Mouse (Mus musculus): ENCODE data around the gene Ttll6. TPM values are rescaled to one million over a fixed set of nuclear protein-coding genes. Genes with fewer than 3 reads are reported as not detected.

Gene Ttll6
- polyA plus RNA-seq, 1 experiment from 2014 or later, result not detected

DNA sequence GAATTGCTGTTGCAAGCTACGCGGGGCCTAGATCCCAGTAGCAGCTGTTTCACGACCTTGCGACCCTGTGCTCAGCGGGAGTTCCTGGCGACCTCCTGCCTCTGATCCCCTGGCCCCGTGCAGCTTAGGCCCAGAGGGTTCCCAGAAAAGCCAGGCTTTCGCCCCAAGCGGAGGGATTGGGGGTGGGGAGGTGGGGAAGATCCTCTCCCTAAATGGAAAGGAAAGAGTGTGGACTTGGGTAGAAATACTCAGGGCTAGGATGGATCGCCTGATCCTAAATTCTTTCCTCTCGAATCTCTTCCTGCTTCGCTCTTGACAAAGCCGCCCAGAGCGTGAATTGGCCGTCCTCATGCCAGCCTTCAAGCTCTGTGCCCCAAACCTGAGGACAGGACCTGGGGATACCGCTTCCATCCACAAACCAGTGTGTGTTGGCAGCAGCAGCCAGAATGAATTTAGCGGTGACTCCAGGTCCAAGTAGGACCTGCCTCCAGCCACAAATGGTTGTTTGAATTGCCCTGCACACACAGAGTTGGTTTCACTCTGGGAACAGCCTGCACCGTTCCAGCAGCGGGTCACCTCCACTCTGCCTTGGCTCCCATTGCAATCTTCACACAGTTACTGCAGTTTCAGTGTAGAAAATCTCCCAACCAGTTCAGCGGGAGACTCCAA is 37.3 kb downstream of the Ttll6 start:
- Histone ChIP-seq H3K4me2 (no peak overlapping the region), H3K4me1 (peaks cover 6% of the 10 kb centered on the region)
- ATAC-seq (replicated peaks; ENCODE audit: low FRiP score), result no peak

GRCm38 (mm10) chr11:96171601-96172000 is 38.0 kb downstream of the Ttll6 start:
- H3K36me3 ChIP-seq, result no peaks in the 10 kb centered on the region
- H3K4me1 ChIP-seq, result peaks cover 6% of the 10 kb centered on the region
- no peak for ATAC-seq (replicated peaks; ENCODE audit: low FRiP score)
- H3K9me3 ChIP-seq (replicated peaks), result no peaks in the 10 kb centered on the region
- no peak overlapping the region for H3K27ac ChIP-seq
- H3K4me2 ChIP-seq, result no peak overlapping the region
- WGBS, result 8% methylated on average over 3 of the region's 3 CpGs
- no peak overlapping the region for H3K4me3 ChIP-seq (replicated peaks)
- no peak overlapping the region for H3K9ac ChIP-seq
- H3K27me3 ChIP-seq, result peaks cover 100% of the 10 kb centered on the region

More for the DNA sequence above, 37.3 kb downstream of the Ttll6 start:
- WGBS, result 2% methylated on average over 20 of the region's 20 CpGs
- H3K9me3 ChIP-seq (replicated peaks), result no peaks in the 10 kb centered on the region
- no peak overlapping the region for H3K27ac ChIP-seq
- H3K9ac ChIP-seq, result no peak overlapping the region
- peaks cover 100% of the 10 kb centered on the region for H3K27me3 ChIP-seq
- no peaks in the 10 kb centered on the region for H3K36me3 ChIP-seq
- H3K4me3 ChIP-seq (replicated peaks), result no peak overlapping the region

GRCm38 (mm10) chr11:96172511-96173287 is 39.1 kb downstream of the Ttll6 start:
- Histone ChIP-seq H3K9ac (no peak overlapping the region), H3K27ac (no peak overlapping the region), H3K4me2 (peak overlapping the region; percentile 19; the same call in 1 of the 2 replicates), H3K4me1 (peaks cover 8% of the 10 kb centered on the region), H3K36me3 (no peaks in the 10 kb centered on the region), H3K4me3 (replicated peaks) (peak overlapping the region; percentile 12; the same call in 1 of the 2 replicates), H3K27me3 (peaks cover 100% of the 10 kb centered on the region), H3K9me3 (replicated peaks) (no peaks in the 10 kb centered on the region)
- 1% methylated on average over 25 of the region's 25 CpGs for WGBS
- no peak for ATAC-seq (replicated peaks; ENCODE audit: low FRiP score)

DNA sequence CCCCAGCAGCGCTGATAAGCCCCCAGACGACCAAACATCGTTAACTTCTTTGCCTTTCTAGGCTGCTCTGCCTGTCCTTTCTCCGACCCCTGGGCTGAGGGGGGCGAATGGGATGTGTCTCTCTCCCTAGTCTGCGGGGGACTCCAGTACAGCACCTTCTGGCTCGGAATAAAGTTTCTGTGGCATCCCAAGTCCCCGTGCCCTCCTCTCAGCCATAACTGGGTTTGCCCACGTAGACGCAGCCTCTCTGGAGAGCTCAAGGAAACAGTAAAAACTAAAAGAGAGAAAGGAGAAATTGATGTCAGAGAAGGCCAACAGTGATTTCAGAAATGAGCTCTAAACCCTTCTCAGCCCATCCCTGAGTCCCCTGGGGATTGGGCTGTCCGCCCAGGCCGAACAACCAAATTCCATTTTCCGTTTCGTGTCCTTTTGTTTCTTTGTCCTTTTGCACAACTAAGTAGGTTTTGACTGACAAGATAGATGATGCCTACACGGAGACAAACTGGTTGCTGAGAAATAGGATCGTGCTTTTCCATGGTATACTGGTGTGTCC is 39.8 kb downstream of the Ttll6 start:
- peak overlapping the region; percentile 12; the same call in 1 of the 2 replicates for H3K4me3 ChIP-seq (replicated peaks)
- no peak overlapping the region for H3K9ac ChIP-seq
- H3K36me3 ChIP-seq, result no peaks in the 10 kb centered on the region
- WGBS, result 1% methylated on average over 16 of the region's 16 CpGs
- no peaks in the 10 kb centered on the region for H3K9me3 ChIP-seq (replicated peaks)
- peaks cover 9% of the 10 kb centered on the region for H3K4me1 ChIP-seq
- H3K27ac ChIP-seq, result no peak overlapping the region
- ATAC-seq (replicated peaks; ENCODE audit: low FRiP score), result no peak
- H3K27me3 ChIP-seq, result peaks cover 100% of the 10 kb centered on the region
- peak overlapping the region; percentile 19; the same call in 1 of the 2 replicates for H3K4me2 ChIP-seq

DNA sequence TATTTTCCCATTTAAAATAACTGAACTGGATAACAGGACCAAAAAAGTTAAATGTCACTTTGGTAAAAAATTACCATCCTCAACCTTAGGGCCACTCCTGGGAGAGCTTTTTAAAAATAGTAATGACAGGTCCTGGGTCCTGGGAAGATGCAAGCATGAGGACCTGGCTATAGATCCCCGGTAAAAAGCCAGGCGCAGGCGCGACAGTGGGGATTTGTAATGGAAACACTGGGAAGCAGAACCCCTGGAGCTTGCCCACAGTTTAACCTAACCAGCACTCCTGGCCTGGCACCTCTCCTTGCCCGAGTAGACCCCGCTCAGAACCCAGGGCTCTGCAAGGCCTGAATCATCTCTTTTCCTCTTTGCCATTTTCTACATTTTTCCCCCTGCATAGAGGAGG is 41.3 kb downstream of the Ttll6 start:
- Histone ChIP-seq H3K27ac (no peak overlapping the region), H3K4me3 (replicated peaks) (no peak overlapping the region), H3K27me3 (peaks cover 99% of the 10 kb centered on the region), H3K4me2 (no peak overlapping the region), H3K36me3 (no peaks in the 10 kb centered on the region), H3K4me1 (peaks cover 9% of the 10 kb centered on the region), H3K9ac (no peak overlapping the region), H3K9me3 (replicated peaks) (no peaks in the 10 kb centered on the region)
- no peak for ATAC-seq (replicated peaks; ENCODE audit: low FRiP score)
- 3% methylated on average over 6 of the region's 6 CpGs for WGBS

DNA sequence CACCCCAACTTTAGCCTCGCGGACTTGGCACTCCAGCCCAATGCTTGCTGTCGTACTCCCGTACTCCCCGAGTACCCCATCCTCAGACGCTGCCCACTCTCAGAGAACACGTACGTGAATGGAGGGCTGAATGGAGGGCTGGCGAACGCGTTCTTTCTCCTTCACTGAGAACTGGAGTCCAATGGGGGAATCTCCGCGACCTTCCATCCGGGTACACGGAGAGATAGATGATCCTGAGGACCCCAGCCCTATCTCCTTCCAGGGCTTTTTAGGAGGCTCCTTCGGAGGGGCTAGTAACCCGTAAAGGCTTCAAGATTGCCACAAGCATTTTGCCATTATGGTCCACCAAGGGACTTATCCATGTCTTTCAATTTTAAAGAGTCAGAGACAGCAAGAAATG is 41.9 kb downstream of the Ttll6 start:
- no peak overlapping the region for H3K4me2 ChIP-seq
- no peaks in the 10 kb centered on the region for H3K9me3 ChIP-seq (replicated peaks)
- H3K4me1 ChIP-seq, result peaks cover 9% of the 10 kb centered on the region
- no peak for ATAC-seq (replicated peaks; ENCODE audit: low FRiP score)
- no peaks in the 10 kb centered on the region for H3K36me3 ChIP-seq
- no peak overlapping the region for H3K4me3 ChIP-seq (replicated peaks)
- peaks cover 99% of the 10 kb centered on the region for H3K27me3 ChIP-seq
- H3K27ac ChIP-seq, result no peak overlapping the region
- H3K9ac ChIP-seq, result no peak overlapping the region
- 1% methylated on average over 17 of the region's 17 CpGs for WGBS

GRCm38 (mm10) chr11:96175951-96176530 is 42.5 kb downstream of the Ttll6 start:
- ATAC-seq (replicated peaks; ENCODE audit: low FRiP score), result no peak
- Histone ChIP-seq H3K27me3 (peaks cover 99% of the 10 kb centered on the region), H3K4me2 (no peak overlapping the region), H3K27ac (no peak overlapping the region), H3K9me3 (replicated peaks) (no peaks in the 10 kb centered on the region), H3K36me3 (no peaks in the 10 kb centered on the region), H3K4me3 (replicated peaks) (no peak overlapping the region), H3K9ac (no peak overlapping the region), H3K4me1 (peaks cover 9% of the 10 kb centered on the region)
- WGBS, result under 1% methylated on average over 9 of the region's 9 CpGs

- Histone ChIP-seq H3K4me1 (peaks cover 9% of the 10 kb centered on the region), H3K36me3 (no peaks in the 10 kb centered on the region), H3K27ac (no peak overlapping the region), H3K27me3 (peaks cover 99% of the 10 kb centered on the region), H3K4me2 (no peak overlapping the region), H3K9ac (no peak overlapping the region), H3K4me3 (replicated peaks) (no peak overlapping the region), H3K9me3 (replicated peaks) (no peaks in the 10 kb centered on the region)
- ATAC-seq (replicated peaks; ENCODE audit: low FRiP score), result no peak
- under 1% methylated on average over 10 of the region's 10 CpGs for WGBS
These were observed 43.3 kb downstream of the Ttll6 start for GRCm38 (mm10) chr11:96176841-96177240.

DNA sequence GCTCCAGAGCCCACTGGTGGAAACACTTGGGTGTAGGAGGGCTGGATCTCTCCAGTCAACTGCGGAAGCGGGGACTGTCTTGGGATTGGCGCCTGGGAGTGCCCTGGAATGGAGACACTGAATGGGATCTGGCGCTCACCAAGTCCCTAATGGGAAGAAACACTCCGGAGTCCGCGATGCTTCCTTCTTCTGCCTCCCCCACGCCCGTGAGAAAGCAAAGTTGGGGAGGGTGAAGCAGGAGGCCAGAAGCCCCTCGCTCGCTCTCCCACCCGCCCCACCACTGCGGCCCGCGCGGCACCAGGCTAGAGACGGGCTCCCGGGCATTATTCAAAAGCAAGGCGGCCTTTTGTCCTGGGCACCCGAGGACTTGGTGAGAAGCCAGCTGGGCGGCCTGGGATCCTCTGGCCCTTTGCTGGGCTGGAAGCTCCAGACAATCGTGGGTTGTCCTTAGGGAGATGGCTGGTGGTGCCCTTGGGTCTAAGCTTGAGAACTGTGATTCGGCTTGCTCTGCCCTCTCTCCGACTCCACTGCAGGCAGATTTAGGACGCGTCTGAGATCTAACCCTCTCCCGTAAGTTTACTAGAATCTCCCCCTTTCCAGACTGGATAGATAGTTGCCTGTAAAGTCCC is 44.1 kb downstream of the Ttll6 start:
- no peak overlapping the region for H3K9ac ChIP-seq
- H3K27ac ChIP-seq, result no peak overlapping the region
- peaks cover 9% of the 10 kb centered on the region for H3K4me1 ChIP-seq
- WGBS, result 1% methylated on average over 27 of the region's 27 CpGs
- ATAC-seq (replicated peaks; ENCODE audit: low FRiP score), result no peak
- no peak overlapping the region for H3K4me3 ChIP-seq (replicated peaks)
- no peaks in the 10 kb centered on the region for H3K36me3 ChIP-seq
- H3K9me3 ChIP-seq (replicated peaks), result no peaks in the 10 kb centered on the region
- peaks cover 99% of the 10 kb centered on the region for H3K27me3 ChIP-seq
- H3K4me2 ChIP-seq, result no peak overlapping the region

DNA sequence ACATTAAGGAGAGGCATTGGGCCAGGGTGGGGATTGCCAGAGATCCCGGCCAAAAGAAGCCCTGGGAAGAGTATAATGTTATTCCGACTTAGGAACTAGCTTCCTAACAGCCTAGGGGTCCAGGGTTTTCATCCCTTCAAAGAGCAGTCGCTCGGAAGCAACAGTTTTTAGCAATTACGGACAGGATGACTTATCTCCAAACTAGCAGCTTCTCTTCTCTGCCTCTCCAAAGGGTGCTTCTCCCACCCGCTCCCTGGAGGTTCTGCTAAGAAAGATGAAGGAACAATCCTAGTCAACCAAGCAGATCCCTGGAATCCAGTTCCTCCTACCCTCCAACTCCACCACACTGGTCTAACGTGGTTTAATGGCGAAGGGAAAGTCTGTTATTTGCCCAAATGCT is 44.8 kb downstream of the Ttll6 start:
- Histone ChIP-seq H3K9ac (no peak overlapping the region), H3K9me3 (replicated peaks) (no peaks in the 10 kb centered on the region), H3K4me3 (replicated peaks) (no peak overlapping the region), H3K4me1 (peaks cover 3% of the 10 kb centered on the region; the same call in 1 of the 2 replicates), H3K36me3 (no peaks in the 10 kb centered on the region), H3K27me3 (peaks cover 99% of the 10 kb centered on the region), H3K27ac (no peak overlapping the region), H3K4me2 (no peak overlapping the region)
- 2% methylated on average over 8 of the region's 8 CpGs for WGBS
- no peak for ATAC-seq (replicated peaks; ENCODE audit: low FRiP score)

GRCm38 (mm10) chr11:96178911-96179503 is 45.4 kb downstream of the Ttll6 start:
- Histone ChIP-seq H3K4me1 (0 out of 2 replicates have a peak, but pooled peaks cover 3% of the 10 kb centered on the region), H3K9ac (no peak overlapping the region), H3K9me3 (replicated peaks) (no peaks in the 10 kb centered on the region), H3K4me2 (no peak overlapping the region), H3K4me3 (replicated peaks) (no peak overlapping the region), H3K27me3 (peaks cover 99% of the 10 kb centered on the region), H3K36me3 (no peaks in the 10 kb centered on the region), H3K27ac (no peak overlapping the region)
- no peak for ATAC-seq (replicated peaks; ENCODE audit: low FRiP score)
- 0% methylated on average over 6 of the region's 6 CpGs for WGBS
